Mouse (Mus musculus) forebrain, postnatal 0 days (tissue): ENCODE results near the gene Gm21725. TPM values are rescaled to one million over a fixed set of nuclear protein-coding genes. Genes with fewer than 3 reads are reported as not detected.
"Not testable (repeated sequence)": the region's sequence is repeated elsewhere in the genome, so short reads cannot be mapped to it uniquely, and the experiment has no call there.

Experiments used
- ATAC-seq: fragments of 200-750 bp; cut with Nextera tagmentation; 2 replicates; pipeline ENCODE4 v1.8.0; 2017; ENCODE audit warnings: mild to moderate bottlenecking, moderate library complexity
- DNase-seq: peaks from one replicate; pipeline ENCODE4 v3.0.0-alpha.2; 2015
- H3K27ac ChIP-seq: fragments of 300-500 bp; sonication (generic); 2 replicates; pipeline ENCODE4 v1.5.1; 2014; ENCODE audit warnings: low read depth, mild to moderate bottlenecking, antibody characterized with exemption, low read length, moderate library complexity, mixed read lengths
- H3K27me3 ChIP-seq: fragments of 300-500 bp; sonication (generic); 2 replicates; pipeline ENCODE4 v1.6.1; 2014; ENCODE audit warnings: mild to moderate bottlenecking, low read length, mixed read lengths; ENCODE audit not compliant: insufficient read depth
- H3K36me3 ChIP-seq: fragments of 300-500 bp; sonication (generic); 2 replicates; pipeline ENCODE4 v1.6.1; 2014; ENCODE audit warnings: mild to moderate bottlenecking, moderate library complexity; ENCODE audit not compliant: insufficient read depth
- H3K4me1 ChIP-seq: fragments of 300-500 bp; sonication (generic); 2 replicates; pipeline ENCODE4 v1.6.1; 2014; ENCODE audit warnings: antibody characterized with exemption; ENCODE audit not compliant: insufficient read depth
- H3K4me2 ChIP-seq: fragments of 300-500 bp; sonication (generic); 2 replicates; pipeline ENCODE4 v1.6.1; 2014; ENCODE audit warnings: low read depth, mild to moderate bottlenecking, moderate library complexity
- H3K4me3 ChIP-seq: fragments of 300-500 bp; sonication (generic); 2 replicates; pipeline ENCODE4 v1.5.1; 2014; ENCODE audit warnings: low read depth, low read length, mixed read lengths
- H3K9ac ChIP-seq: fragments of 300-500 bp; sonication (generic); 2 replicates; pipeline ENCODE4 v1.6.1; 2014; ENCODE audit warnings: mild to moderate bottlenecking
- H3K9me3 ChIP-seq: fragments of 300-500 bp; sonication (generic); 2 replicates; pipeline ENCODE4 v1.6.1; 2016; ENCODE audit warnings: low read length
- WGBS: fragments of 180-500 bp; shearing (Covaris S2); extraction: QIAGEN DNeasy Blood & Tissue Kit; methylation state at CpG from one replicate; pipeline ENCODE4 v1.1.7; 2014; 5-methylcytosine and 5-hydroxymethylcytosine counted together
- polyA plus RNA-seq: library from polyadenylated mRNA; unstranded; fragments of >200 nt; fragmentation: Nextera tagmentation; extraction: Ambion mirVana; gene quantifications from 2 replicates; pipeline ENCODE4 v1.2.1, GENCODE M21; 2015
- total RNA-seq: library from RNA; depleted of rRNA; stranded (reverse); fragments of >200 nt; gene quantifications from 2 replicates; pipeline ENCODE4 v1.2.3, GENCODE M21; 2014; rRNA removed

Gene Gm21725
- total RNA-seq = not detected in 2 replicates
- not detected in 2 replicates for polyA plus RNA-seq

DNA sequence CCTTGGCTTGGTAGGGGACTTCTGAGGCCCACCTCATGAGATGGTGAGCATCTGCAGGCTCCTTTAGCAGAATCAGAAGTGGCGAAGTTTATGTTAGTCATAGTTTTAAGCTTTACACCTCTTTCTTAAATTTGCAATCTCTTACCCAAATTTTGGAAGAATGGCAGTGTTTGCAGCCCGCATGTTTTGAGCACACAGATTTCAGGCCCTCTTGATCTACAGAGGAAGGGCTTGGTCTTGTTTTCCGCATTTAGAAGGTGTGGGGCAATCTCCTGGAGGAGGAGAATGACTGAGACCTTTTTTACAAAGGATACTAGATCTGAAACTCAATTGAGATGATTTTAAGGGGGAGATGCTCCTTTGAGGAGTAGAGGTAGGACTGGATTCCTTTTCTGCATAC, at the start of gene Gm21725:
Gene Gm21725, minus strand, starts transcription at position 101 of the 400 bp plus-strand sequence.
- not testable (repeated sequence) for ATAC-seq, H3K27me3 ChIP-seq, H3K27ac ChIP-seq, H3K9me3 ChIP-seq, H3K9ac ChIP-seq, H3K36me3 ChIP-seq, H3K4me3 ChIP-seq, DNase-seq, H3K4me2 ChIP-seq, H3K4me1 ChIP-seq
- no CpG with 5 or more reads among the region's 3 CpGs for WGBS

Other genes starting within 250 kb of the Gm21725 start
- gene Gm21891, start 215.6 kb downstream of the Gm21725 start, total RNA-seq = not detected in 2 replicates
- gene Gm21891, start 215.6 kb downstream of the Gm21725 start, polyA plus RNA-seq = not detected in 2 replicates
- not detected in 2 replicates for gene Gm21425, start 187.1 kb downstream of the Gm21725 start, total RNA-seq
- gene Gm21425, start 187.1 kb downstream of the Gm21725 start, polyA plus RNA-seq = not detected in 2 replicates
- gene Gm21828, start 125.1 kb downstream of the Gm21725 start, total RNA-seq = not detected in 2 replicates
- not detected in 2 replicates for gene Gm21828, start 125.1 kb downstream of the Gm21725 start, polyA plus RNA-seq
- gene Gm21440, start 96.7 kb downstream of the Gm21725 start, total RNA-seq = not detected in 2 replicates
- gene Gm21440, start 96.7 kb downstream of the Gm21725 start, polyA plus RNA-seq = not detected in 2 replicates
- gene Gm21454, start 96.6 kb downstream of the Gm21725 start, total RNA-seq = not detected in 2 replicates
- not detected in 2 replicates for gene Gm21454, start 96.6 kb downstream of the Gm21725 start, polyA plus RNA-seq
- not detected in 2 replicates for gene Gm21866, start 116.5 kb upstream of the Gm21725 start, total RNA-seq
- not detected in 2 replicates for gene Gm21866, start 116.5 kb upstream of the Gm21725 start, polyA plus RNA-seq
- gene Gm20773, start 145.0 kb upstream of the Gm21725 start, total RNA-seq = not detected in 2 replicates
- gene Gm20773, start 145.0 kb upstream of the Gm21725 start, polyA plus RNA-seq = not detected in 2 replicates